Mouse (Mus musculus) heart, postnatal 0 days (tissue): ENCODE measurements around the gene Pdlim1. TPM values are rescaled to one million over a fixed set of nuclear protein-coding genes. Genes with fewer than 3 reads are reported as not detected.

Experiments used
- ATAC-seq: fragments of 200-750 bp; cut with Nextera tagmentation; 2 replicates; pipeline ENCODE4 v1.8.0; 2017; ENCODE audit warnings: low read depth, moderate number of reproducible peaks, moderate library complexity; ENCODE audit not compliant: insufficient read depth
- DNase-seq: peaks from one replicate; pipeline ENCODE4 v3.0.0-alpha.2; 2016; ENCODE audit warnings: low spot score
- H3K27ac ChIP-seq: fragments of 300-500 bp; sonication (generic); 2 replicates; pipeline ENCODE4 v1.5.1; 2014; ENCODE audit warnings: low read depth, mild to moderate bottlenecking
- H3K27me3 ChIP-seq: fragments of 300-500 bp; sonication (generic); 2 replicates; pipeline ENCODE4 v1.6.1; 2014; ENCODE audit warnings: low read length, mixed read lengths; ENCODE audit not compliant: control insufficient read depth, insufficient read depth
- H3K36me3 ChIP-seq: fragments of 300-500 bp; sonication (generic); replicated peaks from 2 replicates; pipeline ENCODE4 v1.6.1; 2014; ENCODE audit warnings: low read length, mixed read lengths; ENCODE audit not compliant: control insufficient read depth, insufficient read depth
- H3K4me1 ChIP-seq: fragments of 300-500 bp; sonication (generic); 2 replicates; pipeline ENCODE4 v1.6.1; 2014; ENCODE audit warnings: antibody characterized with exemption; ENCODE audit not compliant: control insufficient read depth, insufficient read depth
- H3K4me2 ChIP-seq: fragments of 300-500 bp; sonication (generic); 2 replicates; pipeline ENCODE4 v1.6.1; 2014; ENCODE audit warnings: low read depth, mild to moderate bottlenecking, low read length, moderate library complexity
- H3K4me3 ChIP-seq: fragments of 300-500 bp; sonication (generic); 2 replicates; pipeline ENCODE4 v1.5.1; 2014; ENCODE audit warnings: low read depth, low read length
- H3K9ac ChIP-seq: fragments of 300-500 bp; sonication (generic); replicated peaks from 2 replicates; pipeline ENCODE4 v1.6.1; 2014; ENCODE audit warnings: low read depth, low read length, mixed read lengths
- H3K9me3 ChIP-seq: fragments of 300-500 bp; sonication (generic); replicated peaks from 2 replicates; pipeline ENCODE4 v1.6.1; 2016; ENCODE audit warnings: low read length; ENCODE audit not compliant: control insufficient read depth
- CTCF ChIP-seq: IDR thresholded peaks from 2 replicates; pipeline ENCODE4 v1.5.1; 2016; ENCODE audit warnings: antibody characterized with exemption, control low read depth, low read depth
- EP300 ChIP-seq: IDR thresholded peaks from 2 replicates; pipeline ENCODE4 v1.6.1; 2016; ENCODE audit warnings: antibody characterized with exemption, low read depth
- WGBS: fragments of 180-500 bp; shearing (Covaris S2); extraction: QIAGEN DNeasy Blood & Tissue Kit; methylation state at CpG from one replicate; pipeline ENCODE4 v1.1.7; 2014; 5-methylcytosine and 5-hydroxymethylcytosine counted together
- polyA plus RNA-seq: library from polyadenylated mRNA; unstranded; fragments of >200 nt; fragmentation: Nextera tagmentation; extraction: Ambion mirVana; gene quantifications from 2 replicates; pipeline ENCODE4 v1.2.1, GENCODE M21; 2015
- total RNA-seq: library from RNA; depleted of rRNA; stranded (reverse); fragments of >200 nt; gene quantifications from 2 replicates; pipeline ENCODE4 v1.2.3, GENCODE M21; 2014; ENCODE audit warnings: low replicate concordance

The Pdlim1 gene
- total and polyA plus RNA-seq, 2 experiments from 2014 or later: 117 to 230 TPM

DNA sequence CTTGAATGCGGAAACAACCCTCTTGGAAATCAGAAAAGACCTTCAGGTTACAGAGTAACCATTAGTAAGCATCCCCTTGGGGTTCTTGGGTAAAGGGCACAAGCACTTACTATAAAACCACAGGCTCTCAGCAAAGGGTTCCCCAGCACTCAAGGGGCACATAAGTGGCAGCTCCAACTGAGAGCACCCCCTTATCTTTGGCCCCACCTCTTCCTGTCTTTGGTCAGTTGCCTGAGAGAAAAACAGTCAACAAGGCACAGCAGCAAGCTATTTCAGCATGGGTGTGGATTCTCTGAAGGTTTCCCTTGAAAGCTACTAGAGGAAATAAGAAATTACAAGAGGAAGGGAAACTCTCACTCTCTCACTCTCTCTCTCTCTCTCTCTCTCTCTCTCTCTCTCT, 4.3 kb downstream of the Pdlim1 start:
- H3K9ac ChIP-seq: no peak overlapping the region
- no peak for ATAC-seq

DNA sequence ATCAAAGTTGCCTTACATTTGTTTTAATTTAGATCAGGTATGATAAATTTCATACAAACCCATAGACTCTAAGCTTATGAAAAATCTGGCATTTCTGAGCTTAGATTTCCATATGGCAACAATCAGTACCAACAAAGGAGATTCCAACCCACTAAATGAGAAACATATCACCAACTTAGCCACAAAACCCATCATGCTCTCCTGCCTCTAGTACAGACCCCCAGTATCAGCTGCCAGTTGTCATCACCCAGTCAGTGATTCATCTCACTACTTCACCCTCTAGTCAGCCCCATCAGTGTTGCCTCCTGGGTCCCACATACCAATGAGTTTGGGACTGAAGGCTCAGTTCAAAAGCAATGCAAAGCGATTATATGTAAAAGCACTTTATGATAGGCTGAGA, 12.2 kb downstream of the Pdlim1 start:
- DNase-seq (no peak), ATAC-seq (no peak)
- H3K4me3 ChIP-seq: no peak overlapping the region
- H3K27me3 ChIP-seq: no peaks in the 10 kb centered on the region
- WGBS: 54% methylated on average over 1 of the region's 1 CpGs
- no peak overlapping the region for H3K9ac ChIP-seq
- H3K4me1 ChIP-seq: peaks cover 33% of the 10 kb centered on the region
- no peaks in the 10 kb centered on the region for H3K9me3 ChIP-seq
- no peak overlapping the region for H3K27ac ChIP-seq
- H3K4me2 ChIP-seq: no peak overlapping the region
- TF ChIP-seq EP300 (no peak), CTCF (no peak)
- H3K36me3 ChIP-seq: peaks cover 11% of the 10 kb centered on the region; the same call in 1 of the 2 replicates

More for the DNA sequence above, 4.3 kb downstream of the Pdlim1 start:
- Histone ChIP-seq H3K4me2 (peak overlapping the region; percentile 4; the same call in 1 of the 2 replicates), H3K36me3 (no peaks in the 10 kb centered on the region), H3K4me1 (peaks cover 28% of the 10 kb centered on the region), H3K9me3 (no peaks in the 10 kb centered on the region), H3K27me3 (no peaks in the 10 kb centered on the region), H3K4me3 (no peak overlapping the region), H3K27ac (peak overlapping the region; percentile 54)
- 84% methylated on average over 1 of the region's 1 CpGs for whole genome bisulfite sequencing
- no peak for DNase-seq
- TF ChIP-seq CTCF (no peak), EP300 (no peak)

DNA sequence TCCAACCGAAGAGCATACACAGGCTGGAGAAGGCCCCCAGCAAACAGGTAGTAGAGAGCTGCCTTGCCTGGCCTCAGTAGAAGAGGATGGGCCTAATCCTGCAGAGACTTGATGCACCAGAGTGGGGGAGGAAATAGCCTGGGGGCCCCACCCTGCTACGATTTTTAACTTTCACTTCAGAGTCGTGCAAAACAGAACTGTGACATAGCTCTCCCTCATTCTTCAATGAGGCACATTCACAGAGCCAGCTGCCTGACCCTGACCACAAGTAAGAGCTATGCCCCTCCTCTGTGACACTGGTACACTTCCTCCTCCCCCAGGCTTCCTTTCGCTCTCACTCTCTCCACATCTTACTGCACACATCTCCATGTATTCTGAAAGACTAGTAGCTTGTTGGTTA, 14.2 kb downstream of the Pdlim1 start:
- Histone ChIP-seq H3K9me3 (no peaks in the 10 kb centered on the region), H3K4me1 (peaks cover 34% of the 10 kb centered on the region), H3K9ac (no peak overlapping the region), H3K27ac (peak overlapping the region; percentile 36), H3K4me2 (peak overlapping the region; percentile 19; the same call in 1 of the 2 replicates), H3K4me3 (no peak overlapping the region), H3K36me3 (peaks cover 11% of the 10 kb centered on the region; the same call in 1 of the 2 replicates), H3K27me3 (no peaks in the 10 kb centered on the region)
- TF ChIP-seq EP300 (no peak), CTCF (no peak)
- ATAC-seq (0 out of 2 replicates have a peak, but pooled peaks have one; percentile 16), DNase-seq (no peak)
- WGBS: 36% methylated on average over 4 of the region's 4 CpGs

DNA sequence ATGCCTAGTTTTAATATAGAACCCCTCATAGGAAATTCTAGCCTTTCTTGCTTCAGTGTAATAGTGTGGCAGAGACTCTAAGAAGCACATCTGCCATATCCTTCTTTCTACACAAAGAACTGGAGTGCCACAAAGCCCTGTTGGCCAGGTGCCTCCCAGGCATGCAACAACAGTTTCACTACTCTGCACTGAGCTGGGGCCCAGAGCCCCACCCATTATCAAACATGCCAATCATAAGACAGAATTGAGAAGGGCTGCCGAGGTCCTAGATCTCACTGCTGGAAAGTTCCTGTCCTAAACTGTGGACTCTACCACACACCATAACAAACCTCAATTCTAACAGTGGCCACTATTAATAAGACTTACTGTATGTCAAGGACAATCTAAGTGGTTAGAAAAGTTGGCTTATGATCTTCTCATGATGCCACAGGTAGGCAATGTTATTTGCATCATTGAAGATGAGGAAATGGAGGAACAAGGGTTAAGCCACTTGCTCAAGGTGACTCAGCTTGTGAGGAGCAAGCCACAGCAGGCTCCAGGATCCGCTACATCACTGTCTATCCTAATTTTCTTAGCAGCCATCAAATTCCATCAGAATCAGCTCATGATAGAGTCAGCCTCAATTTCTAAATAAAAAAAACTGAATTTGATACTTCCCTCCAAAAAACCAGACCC, 15.1 kb downstream of the Pdlim1 start:
- DNase-seq: no peak
- 43% methylated on average over 2 of the region's 2 CpGs for WGBS
- peaks cover 34% of the 10 kb centered on the region for H3K4me1 ChIP-seq

DNA sequence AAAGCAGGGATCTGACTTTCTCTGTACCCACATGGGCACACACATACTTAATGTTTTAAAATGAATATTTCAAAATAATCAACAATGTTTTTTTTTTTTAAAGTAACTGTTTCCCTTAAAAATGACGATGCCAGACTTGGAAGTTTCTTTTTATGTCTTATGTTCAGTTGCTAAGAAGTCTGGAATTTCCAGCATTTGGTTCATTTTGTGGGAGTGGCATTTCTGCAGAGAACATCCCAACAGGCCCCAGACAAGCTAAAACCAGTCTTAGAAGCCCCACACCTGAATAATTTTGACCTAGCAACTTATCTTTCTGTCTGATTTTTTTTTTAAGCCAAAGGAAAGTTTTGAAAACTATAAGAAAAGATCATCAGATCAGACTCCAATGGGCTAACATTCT, 16.1 kb downstream of the Pdlim1 start:
- Histone ChIP-seq H3K27ac (no peak overlapping the region), H3K4me2 (no peak overlapping the region), H3K4me1 (peaks cover 34% of the 10 kb centered on the region), H3K9me3 (no peaks in the 10 kb centered on the region), H3K4me3 (no peak overlapping the region), H3K27me3 (no peaks in the 10 kb centered on the region), H3K9ac (no peak overlapping the region), H3K36me3 (peaks cover 22% of the 10 kb centered on the region)
- no peak for DNase-seq
- TF ChIP-seq CTCF: no peak
- TF ChIP-seq EP300: no peak
- 33% methylated on average over 1 of the region's 1 CpGs for WGBS
- ATAC-seq: no peak

More for the DNA sequence above, 15.1 kb downstream of the Pdlim1 start:
- Histone ChIP-seq H3K27me3 (no peaks in the 10 kb centered on the region), H3K36me3 (peaks cover 13% of the 10 kb centered on the region), H3K9me3 (no peaks in the 10 kb centered on the region), H3K9ac (no peak overlapping the region), H3K4me2 (peak overlapping the region; percentile 19; the same call in 1 of the 2 replicates), H3K4me3 (no peak overlapping the region), H3K27ac (no peak overlapping the region; the same call in 1 of the 2 replicates)
- TF ChIP-seq EP300 (no peak), CTCF (no peak)
- ATAC-seq: no peak
